Mouse (Mus musculus) G1E (cell line): Measurements from ENCODE around the gene Sf3a2. TPM values are rescaled to one million over a fixed set of nuclear protein-coding genes. Genes with fewer than 3 reads are reported as not detected.

Experiments
- ATAC-seq: 2 replicates; pipeline ENCODE4 v1.8.0; 2016; ENCODE audit warnings: mild to moderate bottlenecking; ENCODE audit not compliant: insufficient number of reproducible peaks, poor library complexity, low FRiP score, severe bottlenecking; ENCODE audit errors: extremely low read depth
- DNase-seq: peaks from one replicate; pipeline ENCODE4 v3.0.0; 2012; ENCODE audit warnings: low spot score
- H3K27me3 ChIP-seq: 2 replicates; pipeline ENCODE4 v1.6.1; 2012; ENCODE audit warnings: mild to moderate bottlenecking, low read length, inconsistent platforms; ENCODE audit not compliant: insufficient read depth
- H3K36me3 ChIP-seq: replicated peaks from 2 replicates; pipeline ENCODE3; 2012; ENCODE audit warnings: mild to moderate bottlenecking, inconsistent platforms
- H3K4me1 ChIP-seq: 2 replicates; pipeline ENCODE4 v1.6.1; 2012; ENCODE audit warnings: low read depth, low read length, inconsistent platforms, mixed read lengths; ENCODE audit not compliant: insufficient read depth
- H3K4me3 ChIP-seq: 2 replicates; pipeline ENCODE4 v1.5.1; 2012; ENCODE audit warnings: low read depth, mild to moderate bottlenecking, inconsistent platforms, low read length, moderate library complexity, mixed read lengths
- H3K9me3 ChIP-seq: replicated peaks from 2 replicates; pipeline ENCODE4 v1.6.1; 2012; ENCODE audit warnings: inconsistent platforms
- CTCF ChIP-seq: IDR thresholded peaks from 2 replicates; pipeline ENCODE4 v1.5.1; 2012; ENCODE audit warnings: low read depth, low read length, inconsistent platforms, mixed read lengths
- GATA1 ChIP-seq: IDR thresholded peaks from 2 replicates; pipeline ENCODE4 v1.6.1; 2012; ENCODE audit warnings: borderline replicate concordance, low read length, inconsistent platforms, mixed read lengths
- GATA2 ChIP-seq: IDR thresholded peaks from 2 replicates; pipeline ENCODE4 v1.6.1; 2012; ENCODE audit warnings: low read depth, low read length, inconsistent platforms, borderline replicate concordance
- POLR2AphosphoS5 ChIP-seq: IDR thresholded peaks from 2 replicates; pipeline ENCODE4 v1.6.1; 2012; ENCODE audit warnings: low read depth, low read length, inconsistent platforms; ENCODE audit not compliant: insufficient replicate concordance
- TAL1 ChIP-seq: conservative IDR thresholded peaks from 2 replicates; pipeline ENCODE4 v1.6.1; 2012; ENCODE audit warnings: low read depth, low read length, inconsistent platforms, mixed read lengths
- polyA plus RNA-seq: library from polyadenylated mRNA; stranded (reverse); fragments of >175 nt; gene quantifications from 2 replicates; pipeline ENCODE4 v1.2.3, GENCODE M21; 2012
- total RNA-seq, 2 experiments: library from RNA; stranded (forward) in 1 of 2; stranded (reverse) in 1 of 2; fragments of 200-1000 nt in 1 of 2; fragments of >200 nt in 1 of 2; fragmentation: Nextera tagmentation in 1 of 2; gene quantifications; 2 replicates each; pipeline ENCODE4 v1.2.3; 2014 to 2017

Sf3a2 gene
- total and polyA plus RNA-seq, 3 experiments: 8.7 to 652 (median 142) TPM

- H3K27me3 ChIP-seq: peaks cover 24% of the 10 kb centered on the region; the same call in 1 of the 2 replicates
- H3K4me3 ChIP-seq: no peak overlapping the region
- peaks cover 73% of the 10 kb centered on the region for H3K36me3 ChIP-seq
- H3K4me1 ChIP-seq: peaks cover 71% of the 10 kb centered on the region
- ATAC-seq (no peak; the same call in 1 of the 2 replicates), DNase-seq (no peak)
- TF ChIP-seq CTCF (0 out of 2 replicates have a peak, but pooled peaks have one; percentile 30), GATA1 (no peak), POLR2AphosphoS5 (no peak), TAL1 (no peak)
- H3K9me3 ChIP-seq: peaks cover 14% of the 10 kb centered on the region
Observed at GRCm38 (mm10) chr10:80805925-80806324, 7.9 kb downstream of the Sf3a2 start.

- ATAC-seq (no peak), DNase-seq (no peak)
- peaks cover 14% of the 10 kb centered on the region for H3K9me3 ChIP-seq
- peaks cover 67% of the 10 kb centered on the region for H3K36me3 ChIP-seq
- peak overlapping the region; percentile 23; the same call in 1 of the 2 replicates for H3K4me3 ChIP-seq
- peaks cover 24% of the 10 kb centered on the region; the same call in 1 of the 2 replicates for H3K27me3 ChIP-seq
- TF ChIP-seq GATA1 (no peak), CTCF (no peak), POLR2AphosphoS5 (no peak), TAL1 (no peak), GATA2 (no peak)
- H3K4me1 ChIP-seq: peaks cover 65% of the 10 kb centered on the region
Observed at GRCm38 (mm10) chr10:80806341-80807056, 8.5 kb downstream of the Sf3a2 start.

GRCm38 (mm10) chr10:80807057-80807627 is 9.1 kb downstream of the Sf3a2 start:
- no peak for ATAC-seq
- peaks cover 61% of the 10 kb centered on the region for H3K4me1 ChIP-seq
- no peak for DNase-seq
- TF ChIP-seq GATA1 (no peak), CTCF (no peak), GATA2 (no peak)
- H3K9me3 ChIP-seq: peaks cover 14% of the 10 kb centered on the region
- H3K36me3 ChIP-seq: peaks cover 61% of the 10 kb centered on the region
- peaks cover 26% of the 10 kb centered on the region; the same call in 1 of the 2 replicates for H3K27me3 ChIP-seq
- peak overlapping the region; percentile 23; the same call in 1 of the 2 replicates for H3K4me3 ChIP-seq

- DNase-seq: no peak
- peaks cover 16% of the 10 kb centered on the region for H3K9me3 ChIP-seq
- peaks cover 49% of the 10 kb centered on the region for H3K4me1 ChIP-seq
- TF ChIP-seq GATA1 (no peak), GATA2 (no peak), CTCF (no peak), TAL1 (no peak), POLR2AphosphoS5 (no peak)
- peaks cover 49% of the 10 kb centered on the region for H3K36me3 ChIP-seq
- peaks cover 34% of the 10 kb centered on the region for H3K27me3 ChIP-seq
- no peak overlapping the region for H3K4me3 ChIP-seq
- ATAC-seq: no peak
Observed at GRCm38 (mm10) chr10:80808099-80808984, 10.3 kb downstream of the Sf3a2 start.

GRCm38 (mm10) chr10:80808985-80809632 is 11.1 kb downstream of the Sf3a2 start:
- Histone ChIP-seq H3K4me1 (peaks cover 43% of the 10 kb centered on the region), H3K27me3 (peaks cover 38% of the 10 kb centered on the region), H3K9me3 (peaks cover 19% of the 10 kb centered on the region), H3K36me3 (peaks cover 41% of the 10 kb centered on the region), H3K4me3 (no peak overlapping the region)
- TF ChIP-seq TAL1 (no peak), CTCF (no peak), POLR2AphosphoS5 (no peak), GATA2 (no peak), GATA1 (no peak)
- DNase-seq: no peak
- ATAC-seq: no peak
